Mouse (Mus musculus) heart, postnatal 0 days (tissue): ENCODE results near the gene Stat3.

Source experiments
- CTCF ChIP-seq: IDR thresholded peaks from 2 replicates; pipeline ENCODE4 v1.5.1; 2016; ENCODE audit warnings: antibody characterized with exemption, control low read depth, low read depth
- EP300 ChIP-seq: IDR thresholded peaks from 2 replicates; pipeline ENCODE4 v1.6.1; 2016; ENCODE audit warnings: antibody characterized with exemption, low read depth

DNA sequence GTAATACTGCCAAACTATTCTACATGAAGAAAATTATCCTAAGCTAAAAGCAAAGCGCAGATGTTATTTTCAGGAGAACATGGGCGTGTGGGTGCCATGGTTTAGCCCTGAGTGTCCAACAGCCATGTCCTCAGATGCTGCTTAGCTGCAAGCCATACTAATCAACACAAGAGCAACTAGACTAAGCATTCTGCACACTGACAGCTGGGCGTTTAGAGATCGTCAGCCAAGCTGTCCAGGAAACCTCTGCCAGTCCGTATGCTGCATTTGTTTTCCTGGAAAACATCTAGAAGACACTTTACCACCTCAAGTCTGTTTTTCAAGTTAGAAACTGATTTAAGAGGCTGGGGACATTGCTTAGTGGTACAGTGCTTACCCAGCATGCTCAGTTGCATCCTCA lies 24.9 kb downstream of the Stat3 start:
- TF ChIP-seq CTCF, result no peak
- no peak for TF ChIP-seq EP300
